24 mouse cellular contexts compared by ENCODE assay signal in genomic region chr5:99606164-99606858, GRCm38 (mm10).
A peak's percentile ranks its signal among the peaks of the same experiment; 100 is the strongest.
DNase-seq lines count a peak whose midpoint lies in the region; ATAC-seq and TF ChIP-seq lines count a peak whose summit lies in the region.
"Had no signal": no experiment of that assay in that cellular context is flagged by ENCODE, and none has a peak within 500 bp of the region (broad histone marks: within the 10 kb centered on the region; RNA-seq: fewer than 3 reads in every experiment).

No protein-coding gene starts in this region.

- H3K4me2 ChIP-seq in heart, embryonic 12.5 days, result no peak overlapping the region
- no peak overlapping the region for H3K4me2 ChIP-seq in neural tube, embryonic 12.5 days (replicated peaks)
- H3K4me2 ChIP-seq in neural tube, embryonic 13.5 days, result no peak overlapping the region
- H3K4me2 ChIP-seq: embryonic facial prominence, embryonic 13.5 days; heart, embryonic 11.5 days; hindbrain, embryonic 15.5 days; intestine, embryonic 15.5 days; limb, embryonic 15.5 days; liver, embryonic 13.5 days had no signal

- no peaks in the 10 kb centered on the region for H3K36me3 ChIP-seq in heart, embryonic 10.5 days
- H3K36me3 ChIP-seq in heart, embryonic 12.5 days, result no peaks in the 10 kb centered on the region
- no peaks in the 10 kb centered on the region for H3K36me3 ChIP-seq in neural tube, embryonic 12.5 days
- H3K36me3 ChIP-seq in neural tube, embryonic 13.5 days, result no peaks in the 10 kb centered on the region
- H3K36me3 ChIP-seq: embryonic facial prominence, embryonic 13.5 days; hindbrain, embryonic 15.5 days; intestine, embryonic 15.5 days; limb, embryonic 15.5 days; liver, embryonic 13.5 days had no signal

- H3K27me3 ChIP-seq in heart, embryonic 10.5 days (ENCODE audit: insufficient read depth, poor library complexity, severe bottlenecking), result peaks cover 21% of the 10 kb centered on the region; the same call in 1 of the 2 replicates
- H3K27me3 ChIP-seq in heart, embryonic 12.5 days (replicated peaks), result no peaks in the 10 kb centered on the region
- peaks cover 7% of the 10 kb centered on the region; the same call in 1 of the 2 replicates for H3K27me3 ChIP-seq in neural tube, embryonic 12.5 days (replicated peaks)
- H3K27me3 ChIP-seq in neural tube, embryonic 13.5 days, result peaks cover 2% of the 10 kb centered on the region; the same call in 1 of the 2 replicates
- H3K27me3 ChIP-seq: hindbrain, embryonic 15.5 days; intestine, embryonic 15.5 days had no signal

- H3K9ac ChIP-seq in heart, embryonic 12.5 days, result no peak overlapping the region
- H3K9ac ChIP-seq in neural tube, embryonic 12.5 days, result no peak overlapping the region
- no peak overlapping the region for H3K9ac ChIP-seq in neural tube, embryonic 13.5 days
- H3K9ac ChIP-seq: embryonic facial prominence, embryonic 13.5 days; hindbrain, embryonic 15.5 days; intestine, embryonic 15.5 days; limb, embryonic 15.5 days; liver, embryonic 13.5 days had no signal

- peak; percentile 58 for DNase-seq in heart, embryonic 10.5 days (ENCODE audit: low spot score)
- no peak for DNase-seq in neural tube, embryonic 10.5 days (ENCODE audit: extremely low spot score, low spot score)
- DNase-seq in left cerebral cortex, adult 2 months (ENCODE audit: extremely low spot score in 1 of 2, low spot score in 2 of 2), result no peak
- DNase-seq: adrenal gland, postnatal 25 days; B cell, adult 2 months; cerebellum, adult 18-20 months; cerebellum, postnatal 10 days; gastrocnemius, postnatal 10 days; heart, postnatal 4 days; kidney, adult 2 months; kidney, postnatal 36 days; left cerebral cortex, postnatal 4 days; liver, embryonic 13.5 days; lung, adult 2 months; lung, postnatal 10 days had no signal

- no peak overlapping the region for H3K4me3 ChIP-seq in heart, embryonic 10.5 days
- no peak overlapping the region for H3K4me3 ChIP-seq in heart, embryonic 12.5 days
- no peak overlapping the region for H3K4me3 ChIP-seq in neural tube, embryonic 12.5 days
- no peak overlapping the region for H3K4me3 ChIP-seq in neural tube, embryonic 13.5 days
- H3K4me3 ChIP-seq in left cerebral cortex, adult 2 months, result no peak overlapping the region
- H3K4me3 ChIP-seq: embryonic facial prominence, embryonic 13.5 days; hindbrain, embryonic 15.5 days; intestine, embryonic 15.5 days; layer of hippocampus, adult 2 months; limb, embryonic 15.5 days; liver, embryonic 13.5 days had no signal

- H3K27ac ChIP-seq in heart, embryonic 10.5 days, result no peak overlapping the region
- no peak overlapping the region for H3K27ac ChIP-seq in heart, embryonic 12.5 days (ENCODE audit: poor library complexity, severe bottlenecking)
- no peak overlapping the region for H3K27ac ChIP-seq in neural tube, embryonic 12.5 days
- peak overlapping the region; percentile 53 for H3K27ac ChIP-seq in neural tube, embryonic 13.5 days (replicated peaks)
- H3K27ac ChIP-seq in left cerebral cortex, adult 2 months, result no peak overlapping the region
- H3K27ac ChIP-seq: embryonic facial prominence, embryonic 13.5 days; hindbrain, embryonic 15.5 days; intestine, embryonic 15.5 days; layer of hippocampus, adult 2 months; limb, embryonic 15.5 days; liver, embryonic 13.5 days had no signal

- 83% methylated on average over 15 of the region's 15 CpGs for WGBS in heart, embryonic 10.5 days
- 83% methylated on average over 15 of the region's 15 CpGs for WGBS in heart, embryonic 12.5 days
- WGBS in neural tube, embryonic 12.5 days, result 75% methylated on average over 15 of the region's 15 CpGs
- 59% methylated on average over 15 of the region's 15 CpGs for WGBS in neural tube, embryonic 13.5 days

- no peak for ATAC-seq in heart, embryonic 12.5 days (ENCODE audit: insufficient number of reproducible peaks, low FRiP score)
- 0 out of 2 replicates have a peak, but pooled peaks have one; percentile 37 for ATAC-seq in neural tube, embryonic 12.5 days (ENCODE audit: low FRiP score, low read depth)
- peak; percentile 21; the same call in 1 of the 2 replicates for ATAC-seq in neural tube, embryonic 13.5 days (ENCODE audit: low read depth)
- ATAC-seq: intestine, embryonic 15.5 days had no signal

- peaks cover 8% of the 10 kb centered on the region; the same call in 1 of the 2 replicates for H3K4me1 ChIP-seq in heart, embryonic 10.5 days
- peaks cover 6% of the 10 kb centered on the region; the same call in 1 of the 2 replicates for H3K4me1 ChIP-seq in heart, embryonic 12.5 days (replicated peaks)
- H3K4me1 ChIP-seq in neural tube, embryonic 12.5 days, result peaks cover 3% of the 10 kb centered on the region; the same call in 1 of the 2 replicates
- peaks cover 34% of the 10 kb centered on the region for H3K4me1 ChIP-seq in neural tube, embryonic 13.5 days (replicated peaks)
- H3K4me1 ChIP-seq: embryonic facial prominence, embryonic 13.5 days; intestine, embryonic 15.5 days; liver, embryonic 13.5 days had no signal

- H3K9me3 ChIP-seq in heart, embryonic 10.5 days, result no peaks in the 10 kb centered on the region
- H3K9me3 ChIP-seq in heart, embryonic 12.5 days (replicated peaks), result no peaks in the 10 kb centered on the region
- H3K9me3 ChIP-seq in neural tube, embryonic 12.5 days, result no peaks in the 10 kb centered on the region
- H3K9me3 ChIP-seq in neural tube, embryonic 13.5 days, result no peaks in the 10 kb centered on the region
- H3K9me3 ChIP-seq: embryonic facial prominence, embryonic 13.5 days; hindbrain, embryonic 15.5 days; intestine, embryonic 15.5 days; limb, embryonic 15.5 days; liver, embryonic 13.5 days had no signal

- intact Hi-C loops in left cerebral cortex, adult 2 months (cut with DNase I), result no loop called here

- TF ChIP-seq CTCF in left cerebral cortex, adult 2 months (IDR thresholded peaks at IDR 0.05), result no peak
